In genomic region chr1:173456139-173456754, GRCm38 (mm10) we compare ENCODE assay signal across 8 mouse cellular contexts. TPM values are rescaled to one million over a fixed set of nuclear protein-coding genes. Genes with fewer than 3 reads are reported as not detected.
DNase-seq lines count a peak whose midpoint lies in the region; ATAC-seq lines count a peak whose summit lies in the region.

No protein-coding gene starts in this region.

- ATAC-seq in cerebellum, adult (ENCODE audit: insufficient number of reproducible peaks, low FRiP score, low TSS enrichment): peak; percentile 58; the same call in 1 of the 2 replicates
- ATAC-seq in intestine, embryonic 15.5 days: peak; percentile 72
- peak; percentile 74 for ATAC-seq in midbrain, embryonic 12.5 days (ENCODE audit: low FRiP score, low read depth)

- no peak overlapping the region for H3K9ac ChIP-seq in intestine, embryonic 15.5 days
- no peak overlapping the region for H3K9ac ChIP-seq in midbrain, embryonic 12.5 days (replicated peaks)

- H3K27ac ChIP-seq in intestine, embryonic 15.5 days: no peak overlapping the region
- H3K27ac ChIP-seq in midbrain, embryonic 12.5 days (replicated peaks): no peak overlapping the region

- no peak for DNase-seq in cerebellum, adult 9-11 months
- DNase-seq in right cerebral cortex, adult 2 months (ENCODE audit: low spot score in 2 of 2): peak; percentile 33 to 67
- no peak for DNase-seq in right cerebral cortex, postnatal 14 days
- DNase-seq in embryo, embryonic 11 days: peak; percentile 65
- no peak for DNase-seq in urinary bladder, postnatal 10 days (ENCODE audit: low spot score)

- H3K4me1 ChIP-seq in intestine, embryonic 15.5 days (replicated peaks): no peaks in the 10 kb centered on the region
- no peaks in the 10 kb centered on the region for H3K4me1 ChIP-seq in midbrain, embryonic 12.5 days

- no peaks in the 10 kb centered on the region for H3K9me3 ChIP-seq in intestine, embryonic 15.5 days
- no peaks in the 10 kb centered on the region for H3K9me3 ChIP-seq in midbrain, embryonic 12.5 days

- no peak overlapping the region for H3K4me3 ChIP-seq in intestine, embryonic 15.5 days (replicated peaks)
- no peak overlapping the region for H3K4me3 ChIP-seq in midbrain, embryonic 12.5 days

- H3K4me2 ChIP-seq in intestine, embryonic 15.5 days (replicated peaks): no peak overlapping the region
- no peak overlapping the region for H3K4me2 ChIP-seq in midbrain, embryonic 12.5 days (replicated peaks)

- no peaks in the 10 kb centered on the region for H3K36me3 ChIP-seq in intestine, embryonic 15.5 days
- H3K36me3 ChIP-seq in midbrain, embryonic 12.5 days: 0 out of 2 replicates have a peak, but pooled peaks cover 3% of the 10 kb centered on the region

- 51% methylated on average over 7 of the region's 7 CpGs for WGBS in intestine, embryonic 15.5 days
- WGBS in midbrain, embryonic 12.5 days: 58% methylated on average over 7 of the region's 7 CpGs

- H3K27me3 ChIP-seq in intestine, embryonic 15.5 days (replicated peaks): no peaks in the 10 kb centered on the region
- H3K27me3 ChIP-seq in midbrain, embryonic 12.5 days: no peaks in the 10 kb centered on the region

RNA-seq across cellular contexts. Expression of gene Ifi206, which starts 34.6 kb away (rescaled TPM):
- polyA plus RNA-seq in intestine, embryonic 15.5 days (2015; fragmentation: Nextera tagmentation; extraction: Ambion mirVana): 0.10 and 0.16 TPM in 2 replicates
- polyA plus RNA-seq in midbrain, embryonic 12.5 days (2016; fragmentation: Nextera tagmentation; extraction: Ambion mirVana): 0.08 TPM in 1 of 2 replicates, not detected in the other

Comparison
In these comparisons a context has a peak if more than half of its experiments do, and no peak if none do; other contexts are left out.
1. DNase-seq: peak in right cerebral cortex, adult 2 months (2 of 2) and embryo, embryonic 11 days (single experiment); none in cerebellum, adult 9-11 months (single experiment), right cerebral cortex, postnatal 14 days (single experiment) and urinary bladder, postnatal 10 days (single experiment).
2. Peak in every context shown above with its lines, with median percentiles within 50 percentile points of each other: ATAC-seq.